Mouse (Mus musculus): Measurements from ENCODE around the gene Glb1l. TPM values are rescaled to one million over a fixed set of nuclear protein-coding genes. Genes with fewer than 3 reads are reported as not detected.

Gene Glb1l
- polyA plus RNA-seq, 1 experiment: 21.2 TPM

DNA sequence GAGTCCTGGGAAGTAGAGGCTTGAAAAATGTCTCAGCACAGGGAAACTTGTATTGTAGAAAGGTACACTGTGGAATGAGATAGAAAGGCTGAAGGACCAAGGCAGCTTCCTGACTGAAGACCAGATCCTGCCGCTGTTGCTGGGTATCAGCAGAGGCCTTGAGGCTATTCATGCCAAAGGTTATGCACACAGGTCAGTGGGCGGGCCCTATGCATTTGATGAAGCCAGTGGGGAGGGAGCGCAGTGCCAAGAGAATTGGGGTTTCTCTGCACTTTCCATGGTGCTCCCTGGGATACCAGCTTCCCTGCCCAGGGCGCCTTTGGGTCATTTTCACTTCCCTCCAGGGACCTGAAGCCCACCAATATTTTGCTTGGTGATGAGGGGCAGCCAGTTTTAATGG is 1.9 kb upstream of the Glb1l start:
- Histone ChIP-seq H3K4me1 (ENCODE audit: control insufficient read depth, insufficient read depth, low read length) (peaks cover 12% of the 10 kb centered on the region), H3K4me3 (ENCODE audit: insufficient read depth, low read length) (no peak overlapping the region), H3K27ac (ENCODE audit: insufficient read depth, low read length) (no peak overlapping the region)
- no peak for TF ChIP-seq CTCF (IDR thresholded peaks at IDR 0.05; ENCODE audit: extremely low read depth, insufficient read depth, low read length)
- TF ChIP-seq POLR2A (IDR thresholded peaks at IDR 0.05; ENCODE audit: extremely low read depth, insufficient read depth, low read length): 0 out of 2 replicates have a peak, but pooled peaks have one; percentile 22

- peak overlapping the region; percentile 84 for H3K4me3 ChIP-seq (ENCODE audit: insufficient read depth, low read length)
- H3K4me1 ChIP-seq (ENCODE audit: control insufficient read depth, insufficient read depth, low read length): peaks cover 10% of the 10 kb centered on the region
- no peak overlapping the region for H3K27ac ChIP-seq (ENCODE audit: insufficient read depth, low read length)
- no peak for TF ChIP-seq POLR2A (IDR thresholded peaks at IDR 0.05; ENCODE audit: extremely low read depth, insufficient read depth, low read length)
- no peak for TF ChIP-seq CTCF (IDR thresholded peaks at IDR 0.05; ENCODE audit: extremely low read depth, insufficient read depth, low read length)
Observed at GRCm38 (mm10) chr1:75211141-75211708, 612 bp upstream of the Glb1l start.

DNA sequence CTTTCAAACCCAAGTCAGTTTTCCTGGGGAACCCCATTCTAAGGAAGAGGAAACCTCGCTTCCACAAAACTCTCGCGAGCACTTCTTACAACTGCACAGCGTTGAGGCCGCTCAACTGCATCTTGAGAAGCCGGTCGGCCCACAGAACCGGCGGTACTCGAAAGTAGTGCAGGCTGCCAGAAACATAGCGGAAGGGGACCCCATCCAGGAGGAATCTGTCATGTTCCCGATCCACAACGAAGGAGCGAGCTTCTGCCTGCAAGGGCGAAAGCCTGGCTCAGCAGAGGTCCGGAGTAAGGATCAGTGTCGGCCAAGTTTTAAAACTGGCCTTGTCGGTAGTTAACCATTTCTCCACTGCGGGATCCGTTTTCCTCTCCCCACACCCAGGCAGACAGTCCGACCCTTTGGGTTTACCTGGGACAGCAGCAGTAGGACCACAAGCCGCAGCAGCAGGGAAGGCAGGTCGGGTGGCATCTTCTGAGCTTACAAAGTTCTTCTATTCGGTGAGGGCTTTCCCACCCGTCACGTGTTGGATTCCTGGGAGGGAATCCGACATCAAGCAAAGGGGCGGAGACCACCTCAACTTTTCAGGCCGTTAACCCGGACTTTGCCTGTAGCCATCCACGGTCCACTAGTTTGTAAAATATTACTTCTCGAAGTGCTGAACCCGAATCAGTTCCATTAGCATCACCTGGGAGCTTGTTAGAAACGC is 1.5 kb downstream of the Glb1l start:
- Histone ChIP-seq H3K27ac (ENCODE audit: insufficient read depth, low read length) (no peak overlapping the region), H3K4me1 (ENCODE audit: control insufficient read depth, insufficient read depth, low read length) (peaks cover 7% of the 10 kb centered on the region; the same call in 1 of the 2 replicates), H3K4me3 (ENCODE audit: insufficient read depth, low read length) (peak overlapping the region; percentile 40)
- TF ChIP-seq CTCF (IDR thresholded peaks at IDR 0.05; ENCODE audit: extremely low read depth, insufficient read depth, low read length) (no peak), POLR2A (IDR thresholded peaks at IDR 0.05; ENCODE audit: extremely low read depth, insufficient read depth, low read length) (no peak)

- H3K4me3 ChIP-seq (ENCODE audit: insufficient read depth, low read length): no peak overlapping the region
- no peaks in the 10 kb centered on the region for H3K4me1 ChIP-seq (ENCODE audit: control insufficient read depth, insufficient read depth, low read length)
- no peak overlapping the region for H3K27ac ChIP-seq (ENCODE audit: insufficient read depth, low read length)
- no peak for TF ChIP-seq POLR2A (IDR thresholded peaks at IDR 0.05; ENCODE audit: extremely low read depth, insufficient read depth, low read length)
- no peak for TF ChIP-seq CTCF (IDR thresholded peaks at IDR 0.05; ENCODE audit: extremely low read depth, insufficient read depth, low read length)
Observed at GRCm38 (mm10) chr1:75201236-75201635, 9.4 kb downstream of the Glb1l start.

DNA sequence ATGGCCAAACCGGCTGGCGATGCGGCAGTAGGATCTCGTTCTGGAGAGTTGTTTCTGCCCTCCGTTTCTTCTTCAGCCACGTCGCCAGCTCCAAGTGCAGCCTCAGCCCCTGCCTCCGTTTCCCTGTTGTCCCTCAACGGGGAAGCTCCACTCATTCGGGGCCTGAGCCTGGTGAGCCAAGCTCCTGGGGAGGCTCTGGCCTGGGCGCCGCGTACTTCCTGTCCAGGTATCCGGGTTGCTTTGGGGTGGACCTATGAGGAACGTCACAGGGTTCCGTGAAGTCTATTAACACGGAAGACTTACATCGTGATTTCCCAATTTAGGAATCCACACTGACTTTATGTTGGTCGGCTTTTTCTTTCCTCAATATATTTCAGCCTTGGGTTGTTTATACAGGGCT is 18.2 kb downstream of the Glb1l start:
- TF ChIP-seq POLR2A (IDR thresholded peaks at IDR 0.05; ENCODE audit: extremely low read depth, insufficient read depth, low read length): peak; percentile 14; the same call in 1 of the 2 replicates
- TF ChIP-seq CTCF (IDR thresholded peaks at IDR 0.05; ENCODE audit: extremely low read depth, insufficient read depth, low read length): no peak
- peaks cover 3% of the 10 kb centered on the region; the same call in 1 of the 2 replicates for H3K4me1 ChIP-seq (ENCODE audit: control insufficient read depth, insufficient read depth, low read length)
- peak overlapping the region; percentile 85 for H3K27ac ChIP-seq (ENCODE audit: insufficient read depth, low read length)
- peak overlapping the region; percentile 93 for H3K4me3 ChIP-seq (ENCODE audit: insufficient read depth, low read length)

DNA sequence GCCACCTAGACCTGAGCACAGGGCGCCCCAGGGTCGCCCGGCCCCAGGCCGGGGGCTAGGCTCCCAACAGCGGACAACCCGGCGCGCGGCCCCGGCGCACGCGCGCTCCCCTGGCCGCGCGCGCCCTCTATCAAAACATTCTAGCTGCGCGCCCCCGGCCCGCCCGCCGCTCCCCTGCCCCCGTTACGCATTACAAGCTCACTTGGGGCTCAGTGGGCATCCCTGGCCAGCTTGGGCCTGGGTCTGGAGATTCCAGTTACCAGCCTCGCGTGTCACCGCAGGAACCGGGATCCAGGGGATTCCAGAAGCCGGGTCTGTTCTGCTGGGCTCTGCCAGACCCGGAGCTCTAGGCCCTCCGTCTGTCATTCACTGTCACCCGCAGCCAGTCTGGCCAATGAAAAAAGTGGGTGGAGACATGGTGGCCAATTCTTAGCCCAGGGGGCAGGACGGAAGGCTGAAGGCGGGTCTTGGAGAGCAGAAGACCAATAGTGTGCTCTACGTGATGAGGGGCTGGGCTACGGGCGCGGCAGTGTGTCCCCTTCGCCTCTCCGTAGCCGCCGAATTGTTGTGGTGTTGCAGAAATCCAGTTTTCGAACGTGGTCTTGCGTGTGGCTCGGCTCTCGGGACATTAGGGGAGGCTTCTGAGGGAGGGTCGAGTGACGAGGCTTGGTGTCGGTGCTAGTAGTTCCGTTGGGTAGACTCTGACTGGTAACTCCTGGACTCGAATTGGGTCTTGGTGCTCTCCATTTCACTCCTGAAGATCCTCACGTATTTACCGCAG is 18.8 kb downstream of the Glb1l start, which contains the start of the genes Ankzf1 and Atg9a:
Ankzf1 (plus strand) TSS at position 530 of the 781 bp plus-strand sequence.
Atg9a (minus strand) TSS at position 575 of the 781 bp plus-strand sequence.
- peak within 1 kb of the TSS; percentile 93 for H3K4me3 ChIP-seq (ENCODE audit: insufficient read depth, low read length)
- H3K4me1 ChIP-seq (ENCODE audit: control insufficient read depth, insufficient read depth, low read length): peaks cover 3% of the 10 kb centered on the region; the same call in 1 of the 2 replicates
- TF ChIP-seq CTCF (IDR thresholded peaks at IDR 0.05; ENCODE audit: extremely low read depth, insufficient read depth, low read length): no peak
- peak; percentile 80 for TF ChIP-seq POLR2A (IDR thresholded peaks at IDR 0.05; ENCODE audit: extremely low read depth, insufficient read depth, low read length)
- H3K27ac ChIP-seq (ENCODE audit: insufficient read depth, low read length): peak within 1 kb of the TSS; percentile 85

GRCm38 (mm10) chr1:75191258-75191621 is 19.4 kb downstream of the Glb1l start:
- 0 out of 2 replicates have a peak overlapping the region, but pooled peaks have one; percentile 58 for H3K27ac ChIP-seq (ENCODE audit: insufficient read depth, low read length)
- peak overlapping the region; percentile 93 for H3K4me3 ChIP-seq (ENCODE audit: insufficient read depth, low read length)
- no peak for TF ChIP-seq POLR2A (IDR thresholded peaks at IDR 0.05; ENCODE audit: extremely low read depth, insufficient read depth, low read length)
- TF ChIP-seq CTCF (IDR thresholded peaks at IDR 0.05; ENCODE audit: extremely low read depth, insufficient read depth, low read length): no peak
- peaks cover 3% of the 10 kb centered on the region; the same call in 1 of the 2 replicates for H3K4me1 ChIP-seq (ENCODE audit: control insufficient read depth, insufficient read depth, low read length)

DNA sequence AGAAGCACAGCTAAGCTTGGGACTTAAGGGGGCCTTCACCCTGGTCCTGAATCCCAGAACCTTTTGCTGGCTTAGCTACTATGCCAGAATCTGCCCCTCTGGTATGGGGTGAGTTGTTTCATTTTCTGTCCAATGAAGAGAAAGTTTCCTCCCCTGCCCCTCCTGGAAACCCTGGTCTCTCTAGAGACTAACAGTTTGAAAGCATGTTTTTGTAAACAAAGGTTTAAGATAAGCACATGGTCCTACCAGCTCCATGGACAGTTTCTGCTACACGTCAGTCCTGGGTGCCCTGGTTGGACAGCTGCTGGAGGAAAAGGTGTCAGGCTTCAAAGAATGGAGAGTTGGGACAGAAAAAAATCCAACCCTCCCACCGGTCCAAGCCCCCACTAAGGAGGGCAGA is 20.0 kb downstream of the Glb1l start:
- no peak overlapping the region for H3K27ac ChIP-seq (ENCODE audit: insufficient read depth, low read length)
- peak overlapping the region; percentile 93; the same call in 1 of the 2 replicates for H3K4me3 ChIP-seq (ENCODE audit: insufficient read depth, low read length)
- TF ChIP-seq POLR2A (IDR thresholded peaks at IDR 0.05; ENCODE audit: extremely low read depth, insufficient read depth, low read length) (no peak), CTCF (IDR thresholded peaks at IDR 0.05; ENCODE audit: extremely low read depth, insufficient read depth, low read length) (no peak)
- peaks cover 3% of the 10 kb centered on the region; the same call in 1 of the 2 replicates for H3K4me1 ChIP-seq (ENCODE audit: control insufficient read depth, insufficient read depth, low read length)

DNA sequence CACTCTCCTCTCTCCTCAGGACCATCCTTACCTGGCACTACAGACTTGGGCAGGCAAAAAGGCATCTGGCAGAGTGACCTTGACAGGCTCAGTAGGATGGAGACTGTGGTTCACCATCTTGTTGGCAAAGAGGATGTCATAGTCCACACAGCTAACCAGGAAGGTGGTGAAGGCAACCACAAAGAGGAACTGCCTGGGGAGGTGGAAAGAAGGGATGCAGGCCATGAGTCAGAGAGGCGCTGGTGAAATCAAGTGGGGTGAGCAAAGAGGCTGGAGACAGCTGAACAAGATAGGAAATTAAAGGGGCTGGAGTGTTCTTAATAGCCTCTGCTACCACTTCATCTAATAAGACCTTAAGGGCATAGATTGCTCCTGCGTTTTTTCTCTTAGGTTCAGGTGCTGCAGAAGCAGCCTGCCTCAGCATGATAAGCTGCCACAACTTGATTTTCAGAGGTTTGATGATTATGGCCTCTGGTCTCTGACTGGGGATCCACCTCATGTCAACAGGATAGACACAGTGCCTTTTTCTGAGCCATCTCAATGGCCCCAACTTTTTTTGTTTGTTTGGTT is 22.6 kb downstream of the Glb1l start:
- TF ChIP-seq POLR2A (IDR thresholded peaks at IDR 0.05; ENCODE audit: extremely low read depth, insufficient read depth, low read length) (no peak), CTCF (IDR thresholded peaks at IDR 0.05; ENCODE audit: extremely low read depth, insufficient read depth, low read length) (no peak)
- Histone ChIP-seq H3K4me1 (ENCODE audit: control insufficient read depth, insufficient read depth, low read length) (peaks cover 1% of the 10 kb centered on the region; the same call in 1 of the 2 replicates), H3K27ac (ENCODE audit: insufficient read depth, low read length) (no peak overlapping the region)

More for the DNA sequence above, 22.6 kb downstream of the Glb1l start:
- no peak overlapping the region for H3K4me3 ChIP-seq (ENCODE audit: insufficient read depth, low read length)

All from cortical plate, adult 2 months (tissue).